Mouse (Mus musculus) forebrain, embryonic 10.5 days (tissue): ENCODE results near the gene Pik3cd. TPM values are rescaled to one million over a fixed set of nuclear protein-coding genes. Genes with fewer than 3 reads are reported as not detected.
"Not testable (repeated sequence)": the region's sequence is repeated elsewhere in the genome, so short reads cannot be mapped to it uniquely, and the experiment has no call there.

Source experiments
- DNase-seq: peaks from one replicate; pipeline ENCODE4 v3.0.0-alpha.2; 2017; ENCODE audit warnings: low spot score; ENCODE audit errors: extremely low spot score
- H3K27ac ChIP-seq: fragments of 300-500 bp; sonication (generic); 2 replicates; pipeline ENCODE4 v1.5.1; 2016; ENCODE audit warnings: mild to moderate bottlenecking
- H3K27me3 ChIP-seq: fragments of 300-500 bp; sonication (generic); 2 replicates; pipeline ENCODE4 v1.6.1; 2016; ENCODE audit warnings: mild to moderate bottlenecking; ENCODE audit not compliant: poor library complexity, severe bottlenecking
- H3K36me3 ChIP-seq: fragments of 300-500 bp; sonication (generic); replicated peaks from 2 replicates; pipeline ENCODE4 v1.6.1; 2016; ENCODE audit warnings: mild to moderate bottlenecking, moderate library complexity
- H3K4me1 ChIP-seq: fragments of 300-500 bp; sonication (generic); 2 replicates; pipeline ENCODE4 v1.6.1; 2016
- H3K4me3 ChIP-seq: fragments of 300-500 bp; sonication (generic); 2 replicates; pipeline ENCODE4 v1.5.1; 2016; ENCODE audit warnings: mild to moderate bottlenecking, moderate library complexity
- H3K9me3 ChIP-seq: fragments of 300-500 bp; sonication (generic); 2 replicates; pipeline ENCODE4 v1.6.1; 2016; ENCODE audit warnings: mild to moderate bottlenecking, moderate library complexity
- WGBS: fragments of 180-500 bp; shearing (Covaris S2); methylation state at CpG from one replicate; pipeline ENCODE4 v1.1.7; 2016; 5-methylcytosine and 5-hydroxymethylcytosine counted together
- polyA plus RNA-seq: library from polyadenylated mRNA; unstranded; fragments of >200 nt; fragmentation: Nextera tagmentation; extraction: Ambion mirVana; gene quantifications from 2 replicates; pipeline ENCODE4 v1.2.1, GENCODE M21; 2016

Pik3cd gene
- 4.3 and 4.6 TPM in 2 replicates for polyA plus RNA-seq

DNA sequence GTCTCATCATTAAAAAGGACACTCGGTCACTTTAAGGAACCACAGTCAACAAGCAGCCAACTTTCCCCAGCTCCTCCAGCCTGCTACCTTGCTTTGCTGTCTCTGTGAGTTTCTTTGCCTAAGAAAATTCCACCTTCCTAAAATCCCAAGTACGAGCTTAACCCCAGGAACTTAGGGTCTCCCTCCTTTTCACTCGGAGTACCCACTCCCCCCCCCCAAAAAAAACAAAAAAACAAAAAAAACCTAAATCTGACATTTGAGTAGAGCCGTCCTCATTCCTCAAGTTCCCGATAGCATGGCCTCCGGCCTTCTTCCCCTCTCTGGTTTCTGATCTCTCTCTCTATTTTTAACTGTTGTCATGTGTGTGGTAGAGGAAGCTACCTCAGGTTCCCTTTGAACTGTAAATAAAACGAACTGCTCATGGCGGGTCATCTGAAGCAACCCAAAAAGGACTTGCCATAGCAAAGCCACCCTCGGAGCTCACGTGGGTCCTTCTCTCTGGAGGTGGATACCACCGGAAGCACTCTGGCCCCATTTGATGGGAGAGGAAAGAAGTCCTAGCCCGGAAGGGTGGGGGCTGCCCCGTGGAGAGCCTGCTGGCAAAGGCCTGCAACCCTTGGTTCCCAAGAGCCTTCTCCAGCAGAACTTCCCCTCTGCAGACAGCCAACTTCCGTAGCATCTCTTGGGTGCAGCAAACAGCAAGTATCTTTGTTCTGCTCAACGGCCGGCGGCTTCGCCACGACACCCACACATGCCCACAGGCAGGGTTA lies at the start of gene Pik3cd:
Gene Pik3cd, minus strand, starts transcription at position 362 of the 770 bp plus-strand sequence.
- H3K36me3 ChIP-seq, result no peaks in the 10 kb centered on the region
- no peak for DNase-seq
- H3K4me1 ChIP-seq, result peaks cover 36% of the 10 kb centered on the region
- H3K27me3 ChIP-seq, result peaks cover 41% of the 10 kb centered on the region
- no peak within 1 kb of the TSS for H3K4me3 ChIP-seq
- 82% methylated on average over 19 of the region's 19 CpGs for WGBS
- no peaks in the 10 kb centered on the region for H3K9me3 ChIP-seq
- no peak within 1 kb of the TSS for H3K27ac ChIP-seq

DNA sequence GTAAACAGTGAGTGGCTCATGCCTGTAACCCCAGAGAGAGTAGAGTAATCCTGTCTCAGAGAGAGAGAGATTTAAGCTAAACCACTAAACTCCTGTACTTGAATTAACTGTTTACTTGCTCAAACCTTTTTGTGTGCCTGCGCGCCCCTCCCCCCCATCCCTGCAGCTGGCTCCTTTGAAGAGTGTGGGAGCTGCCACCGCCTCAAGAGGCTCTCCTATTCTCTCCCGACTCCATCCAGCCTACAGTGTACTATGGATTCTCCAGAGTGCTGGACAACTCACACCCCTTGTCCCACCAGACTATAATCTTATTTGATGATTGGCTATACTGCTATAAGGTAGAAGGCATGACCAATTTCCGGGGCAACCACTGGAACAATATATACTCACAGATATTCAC lies 48.3 kb upstream of the Pik3cd start:
- Histone ChIP-seq H3K27ac (peak overlapping the region; percentile 44), H3K36me3 (peaks cover 20% of the 10 kb centered on the region), H3K27me3 (peaks cover 18% of the 10 kb centered on the region), H3K4me3 (no peak overlapping the region), H3K4me1 (peaks cover 27% of the 10 kb centered on the region), H3K9me3 (no peaks in the 10 kb centered on the region)
- WGBS, result 44% methylated on average over 5 of the region's 5 CpGs
- no peak for DNase-seq

DNA sequence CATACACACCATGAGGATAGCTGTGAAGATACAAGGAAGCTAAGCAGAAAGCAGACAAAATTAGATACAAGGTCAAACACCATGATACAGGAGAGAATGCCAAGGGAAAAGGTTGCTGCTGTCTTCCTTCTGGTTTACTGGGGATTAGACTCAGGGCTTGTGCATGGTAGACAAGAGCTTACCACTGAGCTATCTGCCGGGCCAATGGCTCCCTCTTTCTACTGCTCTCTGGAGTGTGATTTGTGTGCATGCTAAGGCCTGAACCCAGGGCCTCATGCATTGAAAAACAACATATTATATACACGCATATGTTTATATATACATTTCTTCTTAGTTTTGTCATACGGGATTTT lies 47.3 kb upstream of the Pik3cd start:
- not testable (repeated sequence) for H3K9me3 ChIP-seq, H3K27ac ChIP-seq, DNase-seq, H3K4me3 ChIP-seq
- H3K27me3 ChIP-seq, result peaks cover 18% of the 10 kb centered on the region
- H3K4me1 ChIP-seq, result peaks cover 27% of the 10 kb centered on the region
- H3K36me3 ChIP-seq, result peaks cover 24% of the 10 kb centered on the region
- WGBS, result 95% methylated on average over 3 of the region's 3 CpGs

DNA sequence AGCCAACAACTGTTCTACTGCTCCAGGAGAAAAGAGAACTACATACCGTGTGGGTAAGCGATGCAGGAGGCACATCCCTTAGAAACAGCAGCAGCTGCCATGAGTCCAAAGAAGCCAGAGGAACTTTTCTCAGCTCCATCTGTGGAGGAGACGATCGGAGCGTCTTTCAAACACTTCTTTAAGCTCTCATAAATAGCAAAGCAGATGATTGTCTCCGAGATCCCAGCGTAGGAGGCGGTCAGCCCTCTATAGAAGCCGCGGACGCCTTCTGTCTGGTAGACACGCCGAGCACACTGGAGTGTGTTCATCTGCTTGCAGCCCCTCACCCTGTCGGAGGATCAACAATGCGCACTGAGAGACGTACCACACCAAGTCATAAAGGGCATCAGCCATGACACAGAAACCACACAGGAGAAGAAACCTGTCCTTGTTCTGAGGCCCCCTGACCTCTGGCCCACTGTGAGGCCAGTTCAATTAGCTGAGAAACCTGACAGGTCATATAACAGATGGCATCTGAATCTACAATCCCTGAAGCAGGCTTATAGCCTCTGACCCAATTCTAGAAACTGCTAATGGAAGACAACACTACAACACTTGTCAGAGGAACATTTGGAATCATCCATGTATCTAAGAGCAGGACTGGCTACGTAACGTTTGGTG lies 46.8 kb upstream of the Pik3cd start:
- WGBS, result 91% methylated on average over 18 of the region's 18 CpGs
- Histone ChIP-seq H3K4me3 (no peak overlapping the region), H3K4me1 (peaks cover 27% of the 10 kb centered on the region), H3K36me3 (peaks cover 28% of the 10 kb centered on the region), H3K27me3 (peaks cover 15% of the 10 kb centered on the region), H3K9me3 (no peaks in the 10 kb centered on the region), H3K27ac (no peak overlapping the region)
- no peak for DNase-seq

DNA sequence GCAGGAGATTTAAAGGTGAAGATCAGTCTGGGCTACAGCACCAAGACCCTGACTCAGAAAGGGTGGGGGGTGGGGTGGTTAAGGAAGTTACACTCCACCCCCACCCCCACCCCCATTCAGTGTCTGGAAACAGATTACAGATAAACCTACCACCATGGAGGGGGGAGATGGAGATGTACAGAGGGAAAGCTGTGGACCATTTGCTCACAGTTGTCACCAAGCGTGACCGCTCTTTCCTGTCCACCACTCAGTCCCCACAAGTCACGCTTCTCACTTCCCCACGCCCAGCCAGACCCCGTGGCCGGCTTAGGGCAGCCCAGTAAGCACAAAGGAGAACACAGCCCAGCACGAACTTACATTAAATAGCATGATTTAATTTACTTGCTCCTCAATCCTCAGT lies 41.7 kb upstream of the Pik3cd start:
- Histone ChIP-seq H3K36me3 (peaks cover 51% of the 10 kb centered on the region), H3K27ac (no peak overlapping the region), H3K9me3 (no peaks in the 10 kb centered on the region), H3K4me1 (peaks cover 3% of the 10 kb centered on the region; the same call in 1 of the 2 replicates), H3K4me3 (no peak overlapping the region), H3K27me3 (no peaks in the 10 kb centered on the region)
- DNase-seq, result no peak
- WGBS, result 88% methylated on average over 7 of the region's 7 CpGs

DNA sequence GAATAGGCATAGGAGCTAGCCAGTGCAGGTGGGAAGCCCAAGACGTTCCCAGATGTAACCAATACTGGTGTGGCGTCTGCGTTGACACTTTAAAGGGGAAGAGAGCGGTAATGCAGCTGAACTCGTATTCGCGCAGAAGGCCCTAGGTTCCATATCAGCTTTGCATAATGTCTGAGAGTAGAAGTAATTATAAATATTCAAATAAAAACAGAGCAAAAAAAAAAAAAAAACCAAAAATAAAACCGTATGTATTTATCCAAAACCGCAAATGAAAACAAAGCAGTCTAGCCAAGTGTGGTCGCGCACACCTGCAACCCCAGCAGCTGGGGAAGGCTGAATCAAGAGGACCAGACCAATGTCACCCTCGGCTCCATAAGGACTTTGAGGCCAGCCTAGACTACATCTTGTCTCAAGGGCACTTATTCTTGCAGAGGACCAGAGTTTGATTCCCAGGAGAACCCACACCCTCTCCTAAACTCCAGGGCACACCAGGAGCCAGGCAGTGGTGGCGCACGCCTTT lies 39.7 kb upstream of the Pik3cd start:
- WGBS, result 96% methylated on average over 14 of the region's 14 CpGs
- H3K36me3 ChIP-seq, result peaks cover 45% of the 10 kb centered on the region
- H3K27ac ChIP-seq, result no peak overlapping the region
- no peak overlapping the region for H3K4me3 ChIP-seq
- DNase-seq, result no peak
- H3K9me3 ChIP-seq, result no peaks in the 10 kb centered on the region
- H3K4me1 ChIP-seq, result peaks cover 10% of the 10 kb centered on the region
- no peaks in the 10 kb centered on the region for H3K27me3 ChIP-seq

DNA sequence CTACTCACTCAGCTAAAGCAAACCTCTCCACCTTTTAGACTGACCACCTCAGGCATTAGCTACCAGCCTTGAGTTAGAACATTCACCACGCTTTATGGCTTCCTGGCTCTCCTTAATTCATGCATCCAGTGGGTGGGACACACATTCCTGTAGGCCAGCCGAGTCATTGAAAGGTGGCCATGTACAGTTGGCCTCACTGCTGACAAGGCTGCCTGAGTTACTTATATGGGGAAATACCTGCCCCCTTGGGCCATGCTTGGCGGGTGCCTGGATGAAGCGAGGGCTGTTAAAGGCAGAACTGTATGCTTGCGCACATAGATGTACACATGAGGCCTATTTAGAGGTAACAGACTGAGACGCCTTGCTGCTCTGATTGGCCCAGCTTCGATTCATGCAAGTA lies 37.9 kb upstream of the Pik3cd start:
- Histone ChIP-seq H3K27ac (no peak overlapping the region), H3K4me1 (peaks cover 28% of the 10 kb centered on the region), H3K36me3 (peaks cover 45% of the 10 kb centered on the region), H3K9me3 (no peaks in the 10 kb centered on the region), H3K4me3 (no peak overlapping the region), H3K27me3 (no peaks in the 10 kb centered on the region)
- 89% methylated on average over 7 of the region's 7 CpGs for WGBS
- no peak for DNase-seq

DNA sequence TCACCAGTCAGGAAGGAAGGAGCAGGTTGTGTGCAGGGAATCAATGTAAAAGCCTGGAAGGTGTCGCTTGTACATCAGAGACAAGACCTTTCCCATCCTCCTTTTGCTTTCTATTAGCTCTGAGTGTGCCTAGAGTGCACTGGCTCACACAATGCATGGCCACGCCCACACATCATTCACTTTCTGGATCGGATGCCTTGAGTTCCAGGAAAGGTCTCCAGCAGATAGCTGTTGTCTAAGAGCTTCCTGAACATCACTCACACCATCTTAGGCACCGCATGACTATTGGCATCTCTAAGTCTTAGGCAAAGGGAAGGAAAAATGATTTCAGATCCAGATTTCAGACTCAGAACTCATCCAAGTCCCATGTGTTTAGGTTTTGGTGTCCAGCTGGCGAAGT lies 37.1 kb upstream of the Pik3cd start:
- WGBS, result 82% methylated on average over 5 of the region's 5 CpGs
- Histone ChIP-seq H3K36me3 (peaks cover 45% of the 10 kb centered on the region), H3K27ac (no peak overlapping the region), H3K4me1 (peaks cover 36% of the 10 kb centered on the region), H3K4me3 (no peak overlapping the region), H3K9me3 (no peaks in the 10 kb centered on the region), H3K27me3 (no peaks in the 10 kb centered on the region)
- no peak for DNase-seq

DNA sequence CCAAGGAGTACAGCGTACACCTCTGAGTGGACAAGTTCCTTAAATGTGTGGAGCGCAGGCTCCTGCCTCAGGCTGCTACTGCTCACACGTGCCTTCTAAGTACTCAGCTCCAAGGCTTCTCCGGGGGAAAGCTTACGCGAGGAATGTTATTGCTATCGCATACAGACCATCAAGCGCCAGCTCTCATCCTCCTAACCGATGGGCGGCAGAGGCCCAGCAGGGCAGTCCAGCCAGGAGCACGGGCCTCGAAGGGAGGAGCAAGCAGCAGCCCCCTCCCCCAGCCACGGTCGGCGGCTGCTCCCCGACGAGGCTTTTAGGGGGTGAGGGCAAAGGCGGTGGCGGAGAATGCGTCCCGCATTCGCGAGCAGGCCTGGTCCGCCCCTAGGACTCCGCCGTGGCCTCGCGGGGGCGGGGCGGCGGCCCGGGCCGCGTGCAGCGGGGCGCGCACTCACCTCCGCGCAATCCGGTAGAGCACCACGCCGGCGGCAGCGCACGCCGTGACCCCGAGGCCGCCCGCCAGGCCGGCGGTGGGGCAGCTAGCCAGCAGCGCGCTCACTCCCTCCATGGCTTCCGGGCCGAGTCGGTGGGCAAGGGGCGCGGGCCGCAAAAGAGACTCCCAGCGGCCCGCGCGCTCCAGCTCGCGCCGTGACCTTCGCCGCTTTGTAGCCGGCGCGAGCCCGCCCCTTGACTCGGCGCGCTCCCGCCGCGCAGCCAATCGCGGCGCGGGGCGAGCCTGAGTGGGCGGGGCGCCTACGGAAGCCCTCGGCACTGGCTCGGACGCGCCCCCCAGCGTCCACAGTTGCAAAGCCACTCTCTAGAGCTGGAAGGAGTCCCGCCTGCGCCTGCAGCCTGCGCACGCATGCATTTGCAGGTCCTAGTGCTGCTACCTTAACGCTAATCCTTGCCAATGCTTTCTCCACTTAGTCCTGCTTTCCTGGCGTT lies 35.3 kb upstream of the Pik3cd start, which contains the start of gene Tmem201:
Gene Tmem201, minus strand, starts transcription at position 662 of the 942 bp plus-strand sequence.
- H3K27ac ChIP-seq, result peak within 1 kb of the TSS; percentile 97
- H3K36me3 ChIP-seq, result peaks cover 39% of the 10 kb centered on the region
- no peaks in the 10 kb centered on the region for H3K27me3 ChIP-seq
- WGBS, result under 1% methylated on average over 97 of the region's 97 CpGs
- H3K9me3 ChIP-seq, result no peaks in the 10 kb centered on the region
- peaks cover 54% of the 10 kb centered on the region for H3K4me1 ChIP-seq
- peak; percentile 92 for DNase-seq
- H3K4me3 ChIP-seq, result peak within 1 kb of the TSS; percentile 96

DNA sequence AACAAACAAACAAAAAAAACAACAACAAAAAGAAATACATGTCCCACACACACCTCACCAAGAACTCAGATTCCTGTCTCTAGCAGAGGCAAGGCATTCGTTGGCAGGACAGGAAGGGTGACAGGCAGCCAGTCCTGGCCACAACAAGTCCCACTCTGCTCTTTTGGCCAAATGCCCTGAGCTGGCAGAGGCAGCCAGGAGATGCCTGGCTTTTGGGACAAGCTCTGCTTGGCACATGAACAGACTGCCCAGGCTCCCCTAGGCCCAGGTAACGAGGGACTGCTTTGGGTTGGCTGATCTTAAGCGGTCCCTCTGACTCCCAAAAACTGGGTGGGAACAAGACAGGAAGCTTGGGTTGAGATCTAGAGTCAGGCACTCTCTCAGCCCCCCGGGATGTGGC lies 34.2 kb upstream of the Pik3cd start:
- Histone ChIP-seq H3K27ac (no peak overlapping the region; the same call in 1 of the 2 replicates), H3K27me3 (no peaks in the 10 kb centered on the region), H3K36me3 (peaks cover 44% of the 10 kb centered on the region), H3K4me1 (peaks cover 63% of the 10 kb centered on the region), H3K9me3 (no peaks in the 10 kb centered on the region), H3K4me3 (peak overlapping the region; percentile 96)
- no peak for DNase-seq
- 61% methylated on average over 4 of the region's 4 CpGs for WGBS

DNA sequence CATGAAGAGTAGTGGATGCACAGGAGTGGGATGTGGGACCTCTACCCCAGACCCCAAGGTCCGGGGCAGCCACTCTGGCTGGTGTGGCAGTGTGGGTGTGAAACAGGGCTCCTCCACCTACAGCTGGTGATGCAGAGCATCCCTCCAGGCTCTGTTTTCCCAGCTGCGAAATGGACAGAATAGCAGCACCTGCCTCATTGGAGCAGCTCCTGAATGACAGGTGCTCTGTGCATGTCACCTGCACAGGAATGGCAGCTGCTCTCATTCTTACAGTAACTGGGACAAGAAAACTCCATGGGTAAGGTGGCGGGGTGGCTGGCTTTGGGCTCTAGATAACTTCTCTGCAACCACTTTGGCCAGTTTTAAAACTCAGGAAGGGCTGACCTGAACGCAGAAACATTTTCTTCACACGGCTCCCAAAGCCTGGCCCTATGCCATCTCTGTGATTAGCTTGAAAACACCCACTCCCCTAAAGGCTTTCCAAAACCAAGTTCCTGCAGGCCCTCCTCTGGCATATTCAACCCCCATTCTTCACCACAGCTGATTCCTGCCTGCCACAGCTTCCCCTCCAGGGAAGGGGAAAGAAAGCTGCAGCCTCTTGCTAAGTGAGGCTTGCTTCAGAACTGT lies 33.4 kb upstream of the Pik3cd start:
- Histone ChIP-seq H3K27ac (no peak overlapping the region), H3K9me3 (no peaks in the 10 kb centered on the region), H3K36me3 (peaks cover 45% of the 10 kb centered on the region), H3K4me3 (peak overlapping the region; percentile 96), H3K27me3 (no peaks in the 10 kb centered on the region), H3K4me1 (peaks cover 66% of the 10 kb centered on the region)
- WGBS, result 87% methylated on average over 5 of the region's 5 CpGs
- no peak for DNase-seq
